Mouse (Mus musculus) heart, postnatal 4 days (tissue): ENCODE data around the gene Card14. TPM values are rescaled to one million over a fixed set of nuclear protein-coding genes. Genes with fewer than 3 reads are reported as not detected.
"Not testable (repeated sequence)": the region's sequence is repeated elsewhere in the genome, so short reads cannot be mapped to it uniquely, and the experiment has no call there.

Experiments used
- DNase-seq: peaks from one replicate; pipeline ENCODE4 v3.0.0; 2021
- total RNA-seq, 2 experiments: library from RNA; stranded (reverse); gene quantifications; 2 replicates each; pipeline ENCODE4 v1.2.3; 2021

Gene Card14
- total RNA-seq, 2 experiments from 2014 or later: 0.16 to 0.21 TPM

- DNase-seq: no peak
Measured at GRCm38 (mm10) chr11:119359089-119359488, 51.5 kb downstream of the Card14 start.

GRCm38 (mm10) chr11:119362769-119363533, 55.4 kb downstream of the Card14 start:
- DNase-seq: no peak

- DNase-seq: peak; percentile 78
Measured at GRCm38 (mm10) chr11:119363534-119364145, 56.1 kb downstream of the Card14 start.

GRCm38 (mm10) chr11:119375425-119375824, 67.9 kb downstream of the Card14 start:
- DNase-seq: no peak

- no peak for DNase-seq
Measured at GRCm38 (mm10) chr11:119377326-119377725, 69.8 kb downstream of the Card14 start.

- no peak for DNase-seq
Measured at GRCm38 (mm10) chr11:119378551-119378950, 71.0 kb downstream of the Card14 start.

- DNase-seq: no peak
Measured at GRCm38 (mm10) chr11:119381631-119382337, 74.2 kb downstream of the Card14 start.

GRCm38 (mm10) chr11:119382338-119382850, 74.8 kb downstream of the Card14 start:
- DNase-seq: no peak

GRCm38 (mm10) chr11:119384904-119385303, 77.3 kb downstream of the Card14 start:
- no peak for DNase-seq

- DNase-seq: no peak
Measured at GRCm38 (mm10) chr11:119386306-119386705, 78.7 kb downstream of the Card14 start.

GRCm38 (mm10) chr11:119387273-119387672, 79.7 kb downstream of the Card14 start:
- not testable (repeated sequence) for DNase-seq

- peak; percentile 90 for DNase-seq
Measured at GRCm38 (mm10) chr11:119389851-119390270, 82.3 kb downstream of the Card14 start.

GRCm38 (mm10) chr11:119390271-119391231, 83.0 kb downstream of the Card14 start:
- DNase-seq: peak; percentile 76

GRCm38 (mm10) chr11:119391386-119392000, 83.9 kb downstream of the Card14 start:
- DNase-seq: no peak

GRCm38 (mm10) chr11:119392001-119392614, 84.5 kb downstream of the Card14 start:
- peak; percentile 68 for DNase-seq

- peak; percentile 71 for DNase-seq
Measured at GRCm38 (mm10) chr11:119392800-119393482, 85.4 kb downstream of the Card14 start, which contains the start of gene Rnf213. Gene Rnf213, plus strand, starts transcription at chr11:119393100.

- no peak for DNase-seq
Measured at GRCm38 (mm10) chr11:119393483-119393804, 85.9 kb downstream of the Card14 start.

GRCm38 (mm10) chr11:119394210-119394609, 86.6 kb downstream of the Card14 start:
- DNase-seq: no peak
